Mouse (Mus musculus) kidney, postnatal 0 days (tissue): ENCODE data around the gene Map4k2. TPM values are rescaled to one million over a fixed set of nuclear protein-coding genes. Genes with fewer than 3 reads are reported as not detected.
A peak's percentile ranks its signal among the peaks of the same experiment; 100 is the strongest.

Experiments used
- ATAC-seq: fragments of 200-750 bp; cut with Nextera tagmentation; replicated peaks from 2 replicates; pipeline ENCODE4 v1.8.0; 2017; ENCODE audit warnings: low read depth, moderate number of reproducible peaks, moderate TSS enrichment, moderate library complexity; ENCODE audit not compliant: low FRiP score
- DNase-seq: peaks from one replicate; pipeline ENCODE4 v3.0.0-alpha.2; 2016; ENCODE audit warnings: low spot score
- H3K27ac ChIP-seq: fragments of 300-500 bp; sonication (generic); 2 replicates; pipeline ENCODE4 v1.5.1; 2014; ENCODE audit warnings: mild to moderate bottlenecking
- H3K27me3 ChIP-seq: fragments of 300-500 bp; sonication (generic); 2 replicates; pipeline ENCODE4 v1.6.1; 2014; ENCODE audit warnings: low read length, mixed read lengths; ENCODE audit not compliant: insufficient read depth
- H3K36me3 ChIP-seq: fragments of 300-500 bp; sonication (generic); 2 replicates; pipeline ENCODE4 v1.6.1; 2014; ENCODE audit warnings: low read length, mixed read lengths; ENCODE audit not compliant: insufficient read depth
- H3K4me1 ChIP-seq: fragments of 300-500 bp; sonication (generic); replicated peaks from 2 replicates; pipeline ENCODE4 v1.6.1; 2014; ENCODE audit warnings: antibody characterized with exemption, low read length, mixed read lengths; ENCODE audit not compliant: insufficient read depth
- H3K4me2 ChIP-seq: fragments of 300-500 bp; sonication (generic); 2 replicates; pipeline ENCODE4 v1.6.1; 2014; ENCODE audit warnings: mild to moderate bottlenecking, low read length, moderate library complexity, mixed read lengths
- H3K4me3 ChIP-seq: fragments of 300-500 bp; sonication (generic); replicated peaks from 2 replicates; pipeline ENCODE4 v1.5.1; 2014; ENCODE audit warnings: low read depth, low read length
- H3K9ac ChIP-seq: fragments of 300-500 bp; sonication (generic); 2 replicates; pipeline ENCODE4 v1.6.1; 2014; ENCODE audit warnings: low read depth, low read length
- H3K9me3 ChIP-seq: fragments of 300-500 bp; sonication (generic); replicated peaks from 2 replicates; pipeline ENCODE4 v1.6.1; 2016; ENCODE audit warnings: low read length, inconsistent platforms, mixed read lengths
- CTCF ChIP-seq: IDR thresholded peaks from 2 replicates; pipeline ENCODE4 v1.5.1; 2016; ENCODE audit warnings: antibody characterized with exemption, low read depth, mild to moderate bottlenecking, moderate library complexity
- WGBS: fragments of 180-500 bp; shearing (Covaris S2); extraction: QIAGEN DNeasy Blood & Tissue Kit; methylation state at CpG from one replicate; pipeline ENCODE4 v1.1.7; 2014; 5-methylcytosine and 5-hydroxymethylcytosine counted together
- polyA plus RNA-seq: library from polyadenylated mRNA; unstranded; fragments of >200 nt; fragmentation: Nextera tagmentation; extraction: Ambion mirVana; gene quantifications from 2 replicates; pipeline ENCODE4 v1.2.1, GENCODE M21; 2015

Map4k2 gene
- polyA plus RNA-seq, 1 experiment from 2014 or later = 12.2 TPM

DNA sequence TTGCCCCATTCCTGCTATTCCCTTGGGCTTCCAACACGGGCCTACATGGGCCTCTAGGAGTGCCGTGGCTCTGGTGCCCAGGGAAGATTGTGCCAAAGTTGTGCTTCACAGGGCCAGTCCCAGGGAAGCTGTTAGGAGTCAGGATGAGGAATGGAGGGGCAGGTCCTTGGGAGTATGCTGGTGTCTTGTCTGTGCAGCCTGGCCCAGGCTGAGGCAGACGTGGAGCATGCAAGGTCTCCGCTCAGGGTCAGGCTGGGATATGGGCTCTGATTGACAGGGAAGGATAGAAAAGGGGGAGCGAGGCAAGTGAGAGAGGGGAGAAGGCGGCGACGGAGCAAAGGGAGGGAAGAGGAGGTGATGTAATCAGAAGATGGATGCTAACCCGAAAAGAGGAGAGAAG lies 16.2 kb upstream of the Map4k2 start:
- H3K27me3 ChIP-seq = no peaks in the 10 kb centered on the region
- TF ChIP-seq CTCF = no peak
- H3K9me3 ChIP-seq = no peaks in the 10 kb centered on the region
- H3K4me3 ChIP-seq = no peak overlapping the region
- H3K36me3 ChIP-seq = peaks cover 12% of the 10 kb centered on the region; the same call in 1 of the 2 replicates
- no peak overlapping the region for H3K9ac ChIP-seq
- no peak for DNase-seq
- 85% methylated on average over 9 of the region's 9 CpGs for WGBS
- no peaks in the 10 kb centered on the region for H3K4me1 ChIP-seq
- no peak overlapping the region for H3K27ac ChIP-seq
- H3K4me2 ChIP-seq = no peak overlapping the region
- no peak for ATAC-seq

DNA sequence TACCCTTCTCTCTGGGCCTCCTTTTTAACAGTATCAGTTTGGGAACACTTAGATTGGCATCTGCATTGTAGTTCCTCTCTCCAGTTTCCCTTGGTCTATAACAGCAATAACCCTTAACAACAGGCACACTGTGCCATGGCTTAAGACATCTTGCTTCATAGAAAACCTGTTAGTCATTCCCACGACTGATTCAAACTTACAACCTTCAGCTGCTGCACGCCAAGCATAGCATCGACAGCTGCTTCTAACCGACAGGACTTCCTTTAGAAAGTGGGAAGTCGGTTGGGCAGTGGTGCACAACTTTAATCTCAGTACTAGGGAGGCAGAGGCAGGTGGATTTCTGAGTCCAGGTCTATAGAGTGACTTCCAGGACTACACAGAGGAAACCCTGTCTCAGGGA lies 9.8 kb upstream of the Map4k2 start:
- no peak for TF ChIP-seq CTCF
- Histone ChIP-seq H3K4me3 (no peak overlapping the region), H3K9ac (no peak overlapping the region)

DNA sequence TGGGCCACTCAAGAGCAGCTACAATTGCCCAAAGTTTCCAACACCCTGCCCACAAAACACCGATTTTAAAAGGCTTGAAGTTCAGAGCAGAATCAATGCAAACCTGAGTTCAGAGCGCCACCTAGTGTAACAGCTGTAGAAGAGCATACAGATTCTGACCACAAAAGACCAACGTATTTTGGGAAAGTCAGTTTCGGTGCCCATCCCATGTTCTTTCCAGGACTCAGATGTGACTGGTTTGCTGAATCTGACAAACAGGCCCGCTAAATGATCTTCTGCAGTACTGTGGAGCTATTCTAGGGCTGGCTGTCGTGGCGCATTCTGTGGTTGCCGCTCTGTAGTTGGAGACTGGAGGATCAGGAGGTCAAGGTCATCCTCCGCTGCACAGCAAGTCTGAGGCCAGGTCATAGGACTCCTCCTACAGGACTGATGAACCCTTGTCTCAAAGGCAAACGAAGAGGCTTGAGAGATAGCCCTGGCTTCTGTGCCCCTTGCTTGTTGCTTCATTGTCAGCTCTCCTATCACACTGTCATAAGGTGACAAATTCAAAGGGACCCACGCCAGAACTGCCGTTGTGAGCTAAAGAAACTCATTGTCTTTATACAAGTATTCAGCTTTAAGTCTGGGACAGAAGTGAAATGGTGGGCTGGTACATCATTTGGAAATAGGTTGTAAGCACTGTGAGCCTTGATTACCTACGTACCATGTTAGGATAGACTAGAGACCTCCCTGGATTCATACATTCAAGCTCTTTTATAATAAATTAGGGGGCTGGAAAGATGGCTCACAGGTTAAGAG lies 9.0 kb upstream of the Map4k2 start:
- H3K9me3 ChIP-seq = no peaks in the 10 kb centered on the region
- peak; percentile 92 for DNase-seq
- H3K27ac ChIP-seq = no peak overlapping the region
- no peaks in the 10 kb centered on the region for H3K27me3 ChIP-seq
- no peaks in the 10 kb centered on the region for H3K36me3 ChIP-seq
- 19% methylated on average over 13 of the region's 13 CpGs for WGBS
- peak; percentile 98 for TF ChIP-seq CTCF
- no peak for ATAC-seq
- peak overlapping the region; percentile 42 for H3K4me2 ChIP-seq
- H3K4me1 ChIP-seq = peaks cover 17% of the 10 kb centered on the region; the same call in 1 of the 2 replicates
- no peak overlapping the region for H3K4me3 ChIP-seq
- peak overlapping the region; percentile 39; the same call in 1 of the 2 replicates for H3K9ac ChIP-seq

More for the DNA sequence above, 9.8 kb upstream of the Map4k2 start:
- DNase-seq (no peak), ATAC-seq (no peak)
- Histone ChIP-seq H3K36me3 (no peaks in the 10 kb centered on the region), H3K27me3 (no peaks in the 10 kb centered on the region), H3K4me1 (peaks cover 10% of the 10 kb centered on the region; the same call in 1 of the 2 replicates), H3K9me3 (no peaks in the 10 kb centered on the region), H3K4me2 (no peak overlapping the region; the same call in 1 of the 2 replicates), H3K27ac (no peak overlapping the region)
- WGBS = 56% methylated on average over 5 of the region's 5 CpGs

DNA sequence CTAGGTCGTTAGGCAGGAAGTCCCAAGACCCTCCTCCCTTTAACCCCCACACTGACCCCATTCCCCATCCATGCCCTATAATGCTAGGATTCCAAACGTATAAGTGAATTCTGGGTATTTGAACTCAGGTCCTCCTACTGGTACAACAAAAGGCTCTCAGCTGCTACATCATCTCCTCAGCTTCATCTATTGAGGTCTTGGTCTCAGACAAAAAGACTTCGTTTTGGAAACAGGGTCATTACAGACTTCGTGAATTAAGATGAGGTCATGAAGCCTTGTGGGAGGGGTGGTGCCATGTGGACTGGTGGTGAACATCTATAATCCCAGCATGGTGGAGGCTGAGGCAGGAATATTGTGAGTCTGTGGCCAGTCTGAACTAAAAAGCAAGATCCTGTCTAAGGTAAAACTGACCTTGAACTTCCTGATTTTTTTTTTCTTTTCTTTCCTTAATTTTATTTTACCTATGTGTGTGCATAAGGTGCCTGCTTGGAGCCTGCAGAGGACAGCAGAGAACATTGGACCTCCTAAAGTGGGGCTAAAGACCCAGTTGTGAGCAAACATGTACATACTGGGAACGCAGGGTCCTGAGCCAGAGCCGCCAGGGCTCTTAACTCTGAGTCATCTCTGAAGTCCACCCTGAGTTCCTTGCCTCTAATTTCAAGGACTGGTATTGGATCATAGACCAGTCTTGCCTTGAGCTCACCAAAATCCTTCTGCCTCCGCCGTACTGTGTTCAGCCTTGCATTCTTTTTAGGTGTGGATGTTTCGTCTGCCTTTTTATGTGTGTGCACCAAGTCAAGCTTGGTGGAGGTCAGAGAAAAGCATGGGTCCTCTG lies 7.0 kb upstream of the Map4k2 start:
- 54% methylated on average over 9 of the region's 9 CpGs for WGBS
- Histone ChIP-seq H3K36me3 (peaks cover 7% of the 10 kb centered on the region; the same call in 1 of the 2 replicates), H3K9ac (no peak overlapping the region), H3K27ac (peak overlapping the region; percentile 74), H3K27me3 (no peaks in the 10 kb centered on the region), H3K9me3 (no peaks in the 10 kb centered on the region), H3K4me2 (peak overlapping the region; percentile 74; the same call in 1 of the 2 replicates), H3K4me3 (no peak overlapping the region), H3K4me1 (peaks cover 17% of the 10 kb centered on the region; the same call in 1 of the 2 replicates)
- DNase-seq (no peak), ATAC-seq (0 out of 2 replicates have a peak, but pooled peaks have one; percentile 2)
- TF ChIP-seq CTCF = no peak

DNA sequence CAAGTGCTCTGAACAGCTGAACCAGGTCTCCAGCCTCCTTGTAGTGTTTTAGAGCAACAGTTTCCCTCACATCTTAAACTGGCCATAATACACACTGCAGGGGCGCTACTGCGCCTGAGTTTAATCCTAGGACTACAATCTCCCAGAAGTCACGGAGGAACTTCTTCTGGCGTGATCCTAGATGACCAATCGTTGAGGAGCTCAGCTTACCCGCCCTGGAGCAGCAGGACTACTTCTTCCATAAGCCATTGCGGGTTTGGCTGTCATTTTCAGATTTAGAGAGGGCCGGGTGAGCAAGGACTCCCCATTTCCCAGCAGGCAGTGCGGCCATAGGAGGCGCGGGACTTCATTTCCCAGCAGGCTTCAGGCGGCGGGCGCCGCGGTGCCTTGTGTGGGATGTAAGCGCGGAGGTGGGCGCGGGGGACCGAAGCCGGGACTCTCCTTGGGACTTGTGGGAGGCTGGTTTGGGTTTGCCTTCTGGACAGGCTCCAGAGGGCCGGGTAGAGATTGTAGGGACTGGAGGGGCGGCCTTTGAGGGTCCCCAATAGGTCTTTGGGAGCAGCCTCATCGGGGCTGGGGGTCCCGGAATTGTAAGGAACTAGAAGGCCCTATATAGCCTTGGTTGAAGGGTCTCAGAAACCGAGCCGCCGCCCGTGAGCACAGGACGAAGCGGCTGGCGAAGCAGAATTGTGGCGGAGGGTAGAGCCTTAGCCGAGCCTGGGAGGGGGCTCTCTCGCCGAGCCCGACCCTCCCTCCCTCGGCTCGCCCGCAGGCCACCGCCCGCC lies 6.1 kb upstream of the Map4k2 start, which contains the start of gene Men1:
Gene Men1 (plus strand): TSS at position 307 of the 785 bp plus-strand sequence.
- under 1% methylated on average over 29 of the region's 43 CpGs for WGBS
- H3K4me2 ChIP-seq = peak within 1 kb of the TSS; percentile 74
- peak within 1 kb of the TSS; percentile 74 for H3K27ac ChIP-seq
- H3K27me3 ChIP-seq = no peaks in the 10 kb centered on the region
- H3K4me1 ChIP-seq = peaks cover 24% of the 10 kb centered on the region
- TF ChIP-seq CTCF = peak; percentile 61
- H3K9ac ChIP-seq = peak within 1 kb of the TSS; percentile 70
- ATAC-seq (peak; percentile 88), DNase-seq (peak; percentile 100)
- peaks cover 10% of the 10 kb centered on the region; the same call in 1 of the 2 replicates for H3K36me3 ChIP-seq
- no peaks in the 10 kb centered on the region for H3K9me3 ChIP-seq
- peak within 1 kb of the TSS; percentile 63 for H3K4me3 ChIP-seq
